Mouse (Mus musculus) embryonic facial prominence, embryonic 14.5 days (tissue): ENCODE measurements at regions not wholly inside any gene's neighbourhood (a gene's known extent, or its start where the extent isn't known, plus 50 kb on each side); places are given as distances from the start of the nearest gene placed in this dataset.

Experiments
- ATAC-seq: fragments of 200-750 bp; cut with Nextera tagmentation; 2 replicates; pipeline ENCODE4 v1.8.0; 2017; ENCODE audit warnings: low read depth, moderate number of reproducible peaks, moderate TSS enrichment
- DNase-seq: peaks from one replicate; pipeline ENCODE4 v3.0.0-alpha.2; 2015; ENCODE audit warnings: low spot score
- H3K27ac ChIP-seq: fragments of 300-500 bp; sonication (generic); replicated peaks from 2 replicates; pipeline ENCODE4 v1.5.1; 2014; ENCODE audit warnings: low read depth, mild to moderate bottlenecking, low read length, moderate library complexity
- H3K27me3 ChIP-seq: fragments of 300-500 bp; sonication (generic); replicated peaks from 2 replicates; pipeline ENCODE4 v1.6.1; 2014; ENCODE audit warnings: low read length; ENCODE audit not compliant: control insufficient read depth, insufficient read depth
- H3K36me3 ChIP-seq: fragments of 300-500 bp; sonication (generic); 2 replicates; pipeline ENCODE4 v1.6.1; 2014; ENCODE audit warnings: low read length, mixed read lengths; ENCODE audit not compliant: control insufficient read depth, insufficient read depth
- H3K4me1 ChIP-seq: fragments of 300-500 bp; sonication (generic); 2 replicates; pipeline ENCODE4 v1.6.1; 2014; ENCODE audit warnings: antibody characterized with exemption, low read length; ENCODE audit not compliant: control insufficient read depth, insufficient read depth
- H3K4me2 ChIP-seq: fragments of 300-500 bp; sonication (generic); 2 replicates; pipeline ENCODE4 v1.6.1; 2014; ENCODE audit warnings: low read depth, mild to moderate bottlenecking, low read length, moderate library complexity, mixed read lengths
- H3K4me3 ChIP-seq: fragments of 300-500 bp; sonication (generic); 2 replicates; pipeline ENCODE4 v1.5.1; 2014; ENCODE audit warnings: low read depth, mild to moderate bottlenecking, low read length
- H3K9ac ChIP-seq: fragments of 300-500 bp; sonication (generic); 2 replicates; pipeline ENCODE4 v1.6.1; 2014; ENCODE audit warnings: low read depth, mild to moderate bottlenecking, low read length, moderate library complexity, mixed read lengths
- H3K9me3 ChIP-seq: fragments of 300-500 bp; sonication (generic); 2 replicates; pipeline ENCODE4 v1.6.1; 2016; ENCODE audit warnings: low read length; ENCODE audit not compliant: control insufficient read depth
- WGBS: fragments of 180-500 bp; shearing (Covaris S2); extraction: QIAGEN DNeasy Blood & Tissue Kit; methylation state at CpG from one replicate; pipeline ENCODE4 v1.1.7; 2014; 5-methylcytosine and 5-hydroxymethylcytosine counted together

DNA sequence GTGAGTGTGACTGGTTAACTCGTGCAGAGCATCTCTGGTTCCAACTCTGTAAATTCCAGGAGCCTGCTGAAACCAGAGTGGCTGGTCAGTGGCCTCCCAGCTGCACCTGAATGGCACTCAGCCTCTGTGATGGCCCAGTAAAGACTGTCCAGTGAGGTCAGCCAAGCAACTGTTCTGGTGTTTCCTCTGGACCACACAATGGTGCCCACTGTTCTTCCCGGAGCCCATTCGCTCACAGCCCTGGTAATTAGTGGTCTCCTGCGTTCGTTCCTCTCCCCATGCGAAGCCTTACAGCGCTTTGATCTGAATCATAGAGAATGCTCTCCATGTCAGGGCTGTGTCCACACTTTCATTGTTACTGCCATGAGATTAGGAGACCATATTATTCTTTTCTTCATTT is 75.5 kb downstream of the Enkur start:
- H3K4me3 ChIP-seq = no peak overlapping the region
- H3K9ac ChIP-seq = no peak overlapping the region
- WGBS = 49% methylated on average over 7 of the region's 7 CpGs
- H3K9me3 ChIP-seq = no peaks in the 10 kb centered on the region
- ATAC-seq (no peak), DNase-seq (no peak)
- no peak overlapping the region for H3K27ac ChIP-seq
- no peaks in the 10 kb centered on the region for H3K36me3 ChIP-seq
- H3K4me1 ChIP-seq = no peaks in the 10 kb centered on the region
- H3K4me2 ChIP-seq = no peak overlapping the region
- no peaks in the 10 kb centered on the region for H3K27me3 ChIP-seq

DNA sequence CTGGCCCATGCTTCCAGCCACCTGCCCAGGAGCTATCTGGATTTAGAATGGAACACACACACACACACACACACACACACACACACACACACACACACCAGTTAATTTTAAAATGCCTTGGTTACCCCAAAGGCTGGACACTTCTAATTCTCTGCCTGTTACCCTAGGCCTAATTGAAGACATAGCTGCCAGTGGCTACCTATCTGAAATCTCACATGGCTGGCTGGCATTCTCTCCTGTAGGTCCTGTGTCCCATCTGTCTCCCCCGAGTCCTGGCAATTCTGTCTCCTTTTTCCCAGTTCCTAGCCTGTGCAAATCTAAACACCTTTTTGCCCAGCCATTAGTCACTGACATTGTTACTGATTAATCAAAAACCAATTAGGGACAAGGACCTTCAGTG is 78.6 kb downstream of the Enkur start:
- DNase-seq = no peak
- Histone ChIP-seq H3K4me1 (no peaks in the 10 kb centered on the region), H3K9ac (no peak overlapping the region), H3K27me3 (no peaks in the 10 kb centered on the region), H3K9me3 (no peaks in the 10 kb centered on the region), H3K36me3 (no peaks in the 10 kb centered on the region), H3K4me3 (no peak overlapping the region), H3K4me2 (no peak overlapping the region), H3K27ac (no peak overlapping the region)
- WGBS = 100% methylated on average over 1 of the region's 1 CpGs
- ATAC-seq = no peak

DNA sequence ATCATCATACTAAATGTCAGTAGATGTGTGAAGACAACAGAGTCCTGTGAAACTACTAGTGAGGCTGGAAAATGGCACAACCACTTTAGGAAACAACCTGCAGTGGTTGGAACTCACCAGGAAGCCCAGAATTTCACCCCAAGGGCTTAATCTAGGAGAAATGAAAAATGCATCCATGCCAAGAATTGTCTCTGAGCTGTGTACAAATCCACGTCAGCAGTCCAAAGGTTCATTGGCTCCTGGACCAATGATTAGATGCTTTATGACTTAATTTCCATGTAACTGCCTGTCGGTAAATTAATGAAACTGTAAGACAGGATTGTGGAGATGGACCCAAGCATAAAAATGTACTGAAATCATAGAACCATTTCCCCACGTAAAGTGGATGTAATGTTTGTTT is 82.7 kb downstream of the Enkur start:
- no peaks in the 10 kb centered on the region for H3K27me3 ChIP-seq
- no peak overlapping the region for H3K4me3 ChIP-seq
- WGBS = 76% methylated on average over 3 of the region's 3 CpGs
- DNase-seq (no peak), ATAC-seq (no peak)
- no peaks in the 10 kb centered on the region for H3K4me1 ChIP-seq
- H3K36me3 ChIP-seq = no peaks in the 10 kb centered on the region
- H3K4me2 ChIP-seq = no peak overlapping the region
- H3K9ac ChIP-seq = no peak overlapping the region
- no peak overlapping the region for H3K27ac ChIP-seq
- no peaks in the 10 kb centered on the region for H3K9me3 ChIP-seq

DNA sequence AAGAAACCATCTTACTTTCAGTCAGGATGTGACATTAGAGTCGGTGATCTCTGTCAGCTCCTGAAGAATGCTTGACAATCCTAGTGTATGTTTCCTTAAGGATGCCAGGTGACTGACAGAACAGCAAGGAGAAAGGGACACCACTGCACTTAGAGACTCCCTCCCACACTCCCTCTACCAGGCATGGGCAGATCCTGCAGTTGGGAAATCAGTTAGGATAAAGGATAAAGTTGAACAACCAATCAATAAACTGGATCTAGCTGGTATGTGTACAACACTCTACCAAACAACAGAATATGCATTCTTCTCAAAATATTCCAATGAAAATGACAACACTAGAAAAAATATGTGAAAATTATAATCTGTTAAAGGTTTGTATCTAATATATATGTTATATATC is 83.5 kb downstream of the Enkur start:
- WGBS = 73% methylated on average over 1 of the region's 1 CpGs
- Histone ChIP-seq H3K27me3 (no peaks in the 10 kb centered on the region), H3K9me3 (no peaks in the 10 kb centered on the region), H3K9ac (no peak overlapping the region), H3K4me2 (no peak overlapping the region), H3K4me1 (no peaks in the 10 kb centered on the region), H3K27ac (no peak overlapping the region), H3K36me3 (no peaks in the 10 kb centered on the region), H3K4me3 (no peak overlapping the region)
- DNase-seq (no peak), ATAC-seq (no peak)

DNA sequence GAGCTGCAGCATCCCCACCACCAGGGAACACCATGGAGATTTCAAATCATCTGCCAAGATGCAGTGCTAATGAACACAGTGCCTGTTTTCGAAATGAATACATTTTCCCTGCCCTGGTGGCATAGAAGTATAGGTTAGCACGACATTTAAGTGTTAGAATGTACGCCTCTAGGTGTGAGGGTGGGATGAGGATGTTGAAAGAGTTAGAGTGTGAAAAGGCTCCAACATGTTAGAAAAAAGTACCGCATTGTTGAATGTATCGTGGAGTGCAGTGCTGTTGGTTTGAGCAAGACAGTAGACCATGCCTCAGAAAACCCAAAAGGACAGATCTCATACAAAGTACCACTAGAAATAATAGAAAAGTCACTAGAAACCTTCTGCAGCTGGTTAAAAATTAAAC is 88.3 kb downstream of the Enkur start:
- ATAC-seq = no peak
- 84% methylated on average over 5 of the region's 5 CpGs for WGBS
- H3K36me3 ChIP-seq = no peaks in the 10 kb centered on the region

DNA sequence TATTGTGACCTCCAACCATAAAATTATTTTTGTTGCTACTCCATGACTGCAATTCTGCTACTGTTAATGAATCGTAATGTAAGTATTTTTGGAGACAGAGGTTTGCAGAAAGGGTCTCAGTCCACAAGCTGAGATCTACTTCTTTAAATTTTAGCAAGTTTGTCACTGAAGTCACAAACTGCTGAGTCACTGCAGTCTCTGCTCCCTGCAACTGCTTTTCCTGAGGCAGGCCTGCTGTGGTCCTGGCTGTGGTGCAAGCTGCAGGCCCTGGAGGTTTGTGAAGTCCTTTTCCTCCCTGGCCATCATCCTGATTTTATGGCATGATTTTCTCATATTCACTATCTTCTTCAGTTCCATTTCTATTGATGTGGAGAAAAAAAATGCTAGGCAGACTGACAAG is 93.6 kb downstream of the Enkur start:
- no peak overlapping the region for H3K9ac ChIP-seq
- no peaks in the 10 kb centered on the region for H3K27me3 ChIP-seq
- DNase-seq (no peak), ATAC-seq (no peak)
- no peak overlapping the region for H3K27ac ChIP-seq
- H3K4me1 ChIP-seq = no peaks in the 10 kb centered on the region
- no peaks in the 10 kb centered on the region for H3K36me3 ChIP-seq
- WGBS = 74% methylated on average over 1 of the region's 1 CpGs
- no peaks in the 10 kb centered on the region for H3K9me3 ChIP-seq
- H3K4me3 ChIP-seq = no peak overlapping the region
- no peak overlapping the region for H3K4me2 ChIP-seq

More for the DNA sequence above, 88.3 kb downstream of the Enkur start:
- no peak for DNase-seq
- Histone ChIP-seq H3K4me1 (no peaks in the 10 kb centered on the region), H3K4me3 (no peak overlapping the region), H3K9me3 (no peaks in the 10 kb centered on the region), H3K4me2 (no peak overlapping the region), H3K9ac (no peak overlapping the region), H3K27me3 (no peaks in the 10 kb centered on the region), H3K27ac (no peak overlapping the region)

DNA sequence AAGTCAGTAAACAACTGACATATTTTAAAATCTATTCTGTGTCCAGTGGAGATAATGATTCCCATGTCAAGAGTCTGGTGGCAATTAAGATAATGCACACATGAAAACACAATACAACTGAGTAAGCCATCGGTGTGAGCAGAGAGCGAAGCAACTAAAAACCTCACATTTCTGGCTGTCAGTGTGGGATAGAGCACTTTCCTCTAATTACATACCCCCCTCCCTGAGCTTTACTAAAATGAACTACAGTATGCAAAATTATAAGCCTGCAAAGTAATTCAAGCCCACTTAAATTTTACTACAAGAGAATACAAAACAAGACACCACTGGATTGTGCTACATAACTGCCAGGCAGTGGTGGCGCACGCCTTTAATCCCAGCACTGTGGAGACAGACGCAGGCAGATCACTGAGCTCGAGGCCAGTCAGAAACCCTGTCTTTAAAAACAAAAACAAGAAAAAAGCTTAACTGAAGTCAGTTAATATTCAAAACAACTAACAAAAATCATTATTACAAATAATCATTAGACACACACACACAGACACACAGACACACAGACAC is 104.8 kb downstream of the Enkur start:
- Histone ChIP-seq H3K9ac (no peak overlapping the region), H3K36me3 (no peaks in the 10 kb centered on the region), H3K9me3 (no peaks in the 10 kb centered on the region), H3K4me1 (no peaks in the 10 kb centered on the region), H3K4me2 (no peak overlapping the region), H3K27ac (no peak overlapping the region), H3K4me3 (no peak overlapping the region), H3K27me3 (no peaks in the 10 kb centered on the region)
- DNase-seq (peak; percentile 7), ATAC-seq (no peak)
- WGBS = 60% methylated on average over 6 of the region's 6 CpGs

DNA sequence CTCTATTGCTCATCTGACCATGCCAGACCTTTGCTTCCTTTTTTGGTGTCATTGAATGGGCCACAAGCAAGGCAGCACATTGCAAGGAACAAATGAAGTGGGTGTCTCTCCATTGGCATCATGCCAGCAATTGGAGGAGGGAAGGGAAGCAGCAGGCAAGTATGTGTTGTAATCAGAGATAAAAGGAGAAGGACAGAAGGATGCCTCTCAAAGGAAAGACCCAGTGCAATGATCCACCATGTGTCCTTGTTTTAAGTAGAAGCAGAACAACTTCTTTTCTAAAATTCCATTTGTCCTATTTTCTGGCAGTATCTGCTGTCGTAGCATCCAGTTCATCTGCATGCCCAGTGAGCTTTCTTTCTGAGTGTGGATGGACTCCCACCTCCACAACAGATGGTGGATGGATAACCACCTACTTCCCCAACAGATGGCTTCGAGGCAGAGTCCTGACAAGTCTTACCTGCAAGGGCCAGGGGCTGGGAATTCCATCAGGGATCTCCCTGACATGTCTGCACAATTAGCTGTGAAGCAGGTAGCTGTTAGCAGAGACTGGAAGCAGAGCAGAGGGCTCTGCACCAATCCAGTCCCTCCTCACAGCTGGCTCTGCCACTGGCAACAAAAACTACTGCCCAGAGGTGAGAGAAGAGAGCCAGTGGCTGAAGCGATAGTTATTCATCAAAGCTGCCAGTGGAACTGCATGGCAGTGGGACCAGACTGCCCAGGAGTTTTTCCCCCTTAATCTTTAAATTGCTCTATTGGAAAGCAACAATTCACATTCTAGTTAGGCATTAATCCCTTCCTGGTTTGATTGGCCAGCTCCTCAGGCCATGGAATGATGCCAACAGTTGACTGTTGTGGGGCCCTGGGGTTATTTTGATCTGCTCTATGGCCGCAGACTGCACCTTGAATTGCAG is 113.8 kb downstream of the Enkur start:
- Histone ChIP-seq H3K9ac (no peak overlapping the region), H3K4me1 (no peaks in the 10 kb centered on the region), H3K27me3 (no peaks in the 10 kb centered on the region), H3K4me3 (no peak overlapping the region), H3K36me3 (no peaks in the 10 kb centered on the region), H3K9me3 (no peaks in the 10 kb centered on the region), H3K4me2 (no peak overlapping the region), H3K27ac (no peak overlapping the region)
- WGBS = 56% methylated on average over 4 of the region's 4 CpGs
- ATAC-seq = no peak
- peak; percentile 15 for DNase-seq

DNA sequence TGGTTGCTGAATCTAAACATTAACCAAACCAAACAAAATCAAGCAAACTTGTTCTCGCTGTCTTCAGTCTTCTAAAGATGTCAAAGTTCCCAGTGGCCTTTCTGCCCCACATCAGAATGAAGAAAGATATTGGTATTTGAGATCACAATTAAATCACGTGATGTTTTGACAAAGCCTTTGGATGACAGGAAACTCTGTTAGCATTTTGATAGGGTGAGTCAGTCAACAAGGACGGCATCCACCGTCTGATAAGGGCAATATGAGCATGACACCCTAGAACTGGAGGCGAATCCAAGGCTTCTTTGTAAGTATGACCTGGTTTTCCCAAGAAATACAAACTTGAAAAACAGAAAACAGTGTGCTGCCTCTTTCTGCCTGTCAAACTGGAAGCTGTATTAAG is 116.8 kb upstream of the Arhgap21 start:
- H3K27me3 ChIP-seq = no peaks in the 10 kb centered on the region
- no peak overlapping the region for H3K27ac ChIP-seq
- H3K9me3 ChIP-seq = no peaks in the 10 kb centered on the region
- H3K4me3 ChIP-seq = no peak overlapping the region
- no peaks in the 10 kb centered on the region for H3K36me3 ChIP-seq
- no peak for DNase-seq
- 74% methylated on average over 5 of the region's 5 CpGs for WGBS
- H3K4me2 ChIP-seq = no peak overlapping the region
- H3K9ac ChIP-seq = no peak overlapping the region
- H3K4me1 ChIP-seq = no peaks in the 10 kb centered on the region
- ATAC-seq = no peak
